Mouse (Mus musculus) G1E (cell line): ENCODE data around the gene Grin1.

Source experiments
- CTCF ChIP-seq: IDR thresholded peaks from 2 replicates; pipeline ENCODE4 v1.5.1; 2012; ENCODE audit warnings: low read depth, low read length, inconsistent platforms, mixed read lengths
- TAL1 ChIP-seq: conservative IDR thresholded peaks from 2 replicates; pipeline ENCODE4 v1.6.1; 2012; ENCODE audit warnings: low read depth, low read length, inconsistent platforms, mixed read lengths

DNA sequence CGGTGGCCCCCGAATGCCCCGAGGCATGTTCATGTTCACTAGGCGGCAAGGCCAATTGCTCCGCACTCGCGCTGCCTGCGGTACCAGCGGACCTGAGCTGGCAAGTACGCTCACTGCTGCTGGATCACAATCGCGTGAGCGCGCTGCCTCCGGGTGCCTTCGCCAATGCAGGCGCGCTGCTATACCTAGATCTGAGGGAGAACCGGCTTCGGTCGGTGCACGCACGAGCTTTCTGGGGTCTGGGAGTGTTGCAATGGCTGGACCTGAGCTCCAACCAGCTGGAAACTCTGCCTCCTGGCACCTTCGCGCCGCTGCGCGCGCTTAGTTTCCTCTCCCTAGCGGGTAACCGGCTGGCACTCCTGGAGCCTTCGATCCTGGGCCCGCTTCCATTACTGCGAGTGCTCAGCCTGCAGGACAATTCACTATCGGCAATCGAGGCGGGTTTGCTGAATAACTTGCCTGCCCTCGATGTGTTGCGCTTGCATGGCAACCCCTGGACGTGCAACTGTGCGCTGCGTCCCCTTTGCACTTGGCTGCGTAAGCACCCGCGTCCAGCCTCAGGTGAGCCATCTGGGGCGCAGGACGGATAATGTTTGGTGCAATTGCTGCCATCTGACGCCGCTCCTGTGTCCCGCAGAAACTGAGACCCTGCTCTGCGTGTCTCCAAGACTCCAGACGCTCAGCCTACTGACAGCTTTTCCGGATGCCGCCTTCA, 28.7 kb downstream of the Grin1 start:
- TF ChIP-seq CTCF (no peak), TAL1 (no peak)
